Mouse (Mus musculus) hindbrain, embryonic 15.5 days (tissue): ENCODE data around the gene Cnot8. TPM values are rescaled to one million over a fixed set of nuclear protein-coding genes. Genes with fewer than 3 reads are reported as not detected.

Experiments used
- ATAC-seq: fragments of 200-750 bp; cut with Nextera tagmentation; 2 replicates; pipeline ENCODE4 v1.8.0; 2017; ENCODE audit warnings: low read depth, moderate number of reproducible peaks, moderate TSS enrichment; ENCODE audit not compliant: low FRiP score
- H3K27ac ChIP-seq: fragments of 300-500 bp; sonication (generic); replicated peaks from 2 replicates; pipeline ENCODE4 v1.5.1; 2015; ENCODE audit warnings: mild to moderate bottlenecking, inconsistent platforms
- H3K27me3 ChIP-seq: fragments of 300-500 bp; sonication (generic); 2 replicates; pipeline ENCODE4 v1.6.1; 2015; ENCODE audit warnings: control low read depth, inconsistent platforms
- H3K36me3 ChIP-seq: fragments of 300-500 bp; sonication (generic); 2 replicates; pipeline ENCODE4 v1.6.1; 2015; ENCODE audit warnings: control low read depth, inconsistent platforms
- H3K4me1 ChIP-seq: fragments of 300-500 bp; sonication (generic); replicated peaks from 2 replicates; pipeline ENCODE4 v1.6.1; 2015; ENCODE audit warnings: control low read depth, inconsistent platforms
- H3K4me2 ChIP-seq: fragments of 300-500 bp; sonication (generic); 2 replicates; pipeline ENCODE4 v1.6.1; 2015; ENCODE audit warnings: moderate library complexity, mild to moderate bottlenecking, inconsistent platforms
- H3K4me3 ChIP-seq: fragments of 300-500 bp; sonication (generic); 2 replicates; pipeline ENCODE4 v1.5.1; 2015; ENCODE audit warnings: mild to moderate bottlenecking, inconsistent platforms
- H3K9ac ChIP-seq: fragments of 300-500 bp; sonication (generic); 2 replicates; pipeline ENCODE4 v1.6.1; 2015; ENCODE audit warnings: inconsistent platforms
- H3K9me3 ChIP-seq: fragments of 300-500 bp; sonication (generic); 2 replicates; pipeline ENCODE4 v1.6.1; 2016; ENCODE audit warnings: control low read depth, inconsistent platforms
- WGBS: fragments of 180-500 bp; shearing (Covaris S2); methylation state at CpG from one replicate; pipeline ENCODE4 v1.1.7; 2015; 5-methylcytosine and 5-hydroxymethylcytosine counted together
- polyA plus RNA-seq: library from polyadenylated mRNA; unstranded; fragments of >200 nt; fragmentation: Nextera tagmentation; extraction: Ambion mirVana; gene quantifications from 2 replicates; pipeline ENCODE4 v1.2.1, GENCODE M21; 2015

Cnot8 gene
- polyA plus RNA-seq, 1 experiment from 2014 or later = 103 TPM

GRCm38 (mm10) chr11:58107009-58107408, 3.1 kb downstream of the Cnot8 start:
- WGBS = 49% methylated on average over 3 of the region's 3 CpGs
- H3K9me3 ChIP-seq = no peaks in the 10 kb centered on the region
- H3K27ac ChIP-seq = no peak overlapping the region
- H3K4me3 ChIP-seq = no peak overlapping the region
- H3K27me3 ChIP-seq = no peaks in the 10 kb centered on the region
- H3K9ac ChIP-seq = no peak overlapping the region
- H3K36me3 ChIP-seq = peaks cover 23% of the 10 kb centered on the region
- peaks cover 36% of the 10 kb centered on the region for H3K4me1 ChIP-seq
- ATAC-seq = no peak
- no peak overlapping the region for H3K4me2 ChIP-seq

GRCm38 (mm10) chr11:58107664-58108337, 3.8 kb downstream of the Cnot8 start:
- H3K4me2 ChIP-seq = no peak overlapping the region
- 94% methylated on average over 4 of the region's 4 CpGs for WGBS
- H3K9ac ChIP-seq = no peak overlapping the region

GRCm38 (mm10) chr11:58116560-58116959, 12.6 kb downstream of the Cnot8 start:
- H3K36me3 ChIP-seq = peaks cover 74% of the 10 kb centered on the region

More at GRCm38 (mm10) chr11:58107664-58108337, 3.8 kb downstream of the Cnot8 start:
- no peaks in the 10 kb centered on the region for H3K9me3 ChIP-seq
- H3K4me3 ChIP-seq = no peak overlapping the region
- H3K27ac ChIP-seq = no peak overlapping the region
- no peak for ATAC-seq
- H3K27me3 ChIP-seq = no peaks in the 10 kb centered on the region
- peaks cover 26% of the 10 kb centered on the region for H3K36me3 ChIP-seq
- peaks cover 35% of the 10 kb centered on the region for H3K4me1 ChIP-seq

GRCm38 (mm10) chr11:58117044-58117652, 13.2 kb downstream of the Cnot8 start:
- peaks cover 74% of the 10 kb centered on the region for H3K36me3 ChIP-seq
- H3K4me3 ChIP-seq = no peak overlapping the region
- no peaks in the 10 kb centered on the region for H3K9me3 ChIP-seq
- 85% methylated on average over 10 of the region's 10 CpGs for WGBS
- no peak overlapping the region for H3K4me2 ChIP-seq
- no peak overlapping the region for H3K9ac ChIP-seq
- no peak overlapping the region for H3K27ac ChIP-seq
- H3K27me3 ChIP-seq = no peaks in the 10 kb centered on the region
- peak; percentile 74 for ATAC-seq
- no peaks in the 10 kb centered on the region for H3K4me1 ChIP-seq

More at GRCm38 (mm10) chr11:58116560-58116959, 12.6 kb downstream of the Cnot8 start:
- no peak for ATAC-seq
- Histone ChIP-seq H3K4me1 (no peaks in the 10 kb centered on the region), H3K27ac (no peak overlapping the region), H3K9me3 (no peaks in the 10 kb centered on the region), H3K4me2 (no peak overlapping the region), H3K27me3 (no peaks in the 10 kb centered on the region), H3K9ac (no peak overlapping the region), H3K4me3 (no peak overlapping the region)
- 86% methylated on average over 1 of the region's 1 CpGs for WGBS

DNA sequence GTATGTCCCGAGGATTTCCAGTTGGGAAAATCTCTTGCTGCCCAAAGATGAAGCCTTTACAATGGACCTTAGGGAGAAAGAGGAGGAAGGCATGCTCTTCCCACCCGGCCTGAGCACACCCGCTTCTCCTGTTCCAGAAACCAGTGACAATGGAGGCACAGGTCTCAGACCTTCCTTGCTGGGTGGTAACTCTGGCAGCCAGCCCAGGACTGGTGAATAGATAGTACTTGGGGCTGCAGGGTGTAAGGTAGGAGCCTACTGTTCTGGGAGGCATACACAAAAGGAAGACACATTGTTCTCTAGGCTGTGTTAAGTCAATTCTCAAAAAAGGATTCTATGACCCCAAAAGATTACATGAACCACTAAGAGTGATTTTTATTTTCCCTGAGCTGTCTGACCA, 16.7 kb downstream of the Cnot8 start:
- 85% methylated on average over 3 of the region's 3 CpGs for WGBS
- H3K27me3 ChIP-seq = no peaks in the 10 kb centered on the region

DNA sequence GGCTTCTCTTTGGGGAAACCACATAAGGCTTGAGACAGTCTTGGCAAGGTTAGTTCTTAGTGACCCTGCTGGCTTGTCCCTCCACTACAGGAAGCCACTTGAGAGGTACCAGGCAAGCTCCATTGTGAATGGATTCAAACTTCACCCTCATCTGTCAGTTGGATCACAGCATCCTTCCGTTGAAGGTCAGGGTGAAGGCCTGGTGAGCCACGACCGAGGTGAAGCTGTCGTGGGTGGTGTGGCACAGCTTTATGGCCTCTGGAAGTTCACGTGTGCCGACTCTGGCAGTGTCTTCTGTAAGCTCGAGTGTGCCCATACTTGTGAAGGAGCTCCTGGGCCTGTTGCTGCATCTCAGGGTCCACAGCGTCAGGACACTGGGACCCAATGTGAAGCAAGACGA, 17.4 kb downstream of the Cnot8 start:
- no peak overlapping the region for H3K9ac ChIP-seq
- peaks cover 65% of the 10 kb centered on the region for H3K36me3 ChIP-seq
- H3K4me1 ChIP-seq = no peaks in the 10 kb centered on the region
- no peak for ATAC-seq
- no peak overlapping the region for H3K4me3 ChIP-seq
- no peaks in the 10 kb centered on the region for H3K9me3 ChIP-seq
- no peak overlapping the region for H3K4me2 ChIP-seq
- H3K27me3 ChIP-seq = no peaks in the 10 kb centered on the region
- 89% methylated on average over 9 of the region's 9 CpGs for WGBS
- no peak overlapping the region for H3K27ac ChIP-seq

More for the DNA sequence above, 16.7 kb downstream of the Cnot8 start:
- H3K4me1 ChIP-seq = no peaks in the 10 kb centered on the region
- no peak for ATAC-seq
- H3K9me3 ChIP-seq = no peaks in the 10 kb centered on the region
- H3K4me2 ChIP-seq = no peak overlapping the region
- H3K27ac ChIP-seq = no peak overlapping the region
- no peak overlapping the region for H3K9ac ChIP-seq
- no peak overlapping the region for H3K4me3 ChIP-seq
- H3K36me3 ChIP-seq = peaks cover 69% of the 10 kb centered on the region

DNA sequence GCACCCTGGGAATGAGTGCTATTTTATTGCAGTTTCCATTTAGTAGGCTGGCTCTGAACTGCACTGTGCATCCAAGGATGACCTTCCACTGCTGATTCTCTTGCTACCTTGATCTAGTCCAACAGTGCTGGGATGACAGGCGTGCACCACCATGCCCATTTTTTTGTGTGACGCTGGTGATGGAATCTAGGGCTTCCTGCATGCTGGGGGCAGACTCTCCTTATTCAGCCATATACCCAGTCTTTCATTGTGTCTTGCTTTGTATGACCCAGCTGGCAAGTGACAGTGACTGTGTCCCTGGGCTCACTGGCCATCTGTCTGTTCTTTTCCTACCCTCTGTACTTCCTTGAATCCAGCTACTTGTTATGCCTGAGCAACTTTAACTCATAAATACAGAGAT, 19.8 kb downstream of the Cnot8 start:
- Histone ChIP-seq H3K9me3 (no peaks in the 10 kb centered on the region), H3K9ac (no peak overlapping the region), H3K4me1 (no peaks in the 10 kb centered on the region), H3K27me3 (no peaks in the 10 kb centered on the region), H3K4me3 (no peak overlapping the region), H3K4me2 (no peak overlapping the region), H3K27ac (no peak overlapping the region), H3K36me3 (peaks cover 73% of the 10 kb centered on the region)
- ATAC-seq = no peak
- WGBS = 93% methylated on average over 2 of the region's 2 CpGs

GRCm38 (mm10) chr11:58125021-58125420, 21.1 kb downstream of the Cnot8 start:
- H3K9ac ChIP-seq = no peak overlapping the region
- whole genome bisulfite sequencing = 73% methylated on average over 11 of the region's 11 CpGs
- no peak overlapping the region for H3K27ac ChIP-seq
- ATAC-seq = no peak
- H3K9me3 ChIP-seq = no peaks in the 10 kb centered on the region
- H3K4me3 ChIP-seq = no peak overlapping the region
- no peak overlapping the region for H3K4me2 ChIP-seq
- no peaks in the 10 kb centered on the region for H3K4me1 ChIP-seq
- H3K27me3 ChIP-seq = no peaks in the 10 kb centered on the region
- H3K36me3 ChIP-seq = peaks cover 78% of the 10 kb centered on the region

DNA sequence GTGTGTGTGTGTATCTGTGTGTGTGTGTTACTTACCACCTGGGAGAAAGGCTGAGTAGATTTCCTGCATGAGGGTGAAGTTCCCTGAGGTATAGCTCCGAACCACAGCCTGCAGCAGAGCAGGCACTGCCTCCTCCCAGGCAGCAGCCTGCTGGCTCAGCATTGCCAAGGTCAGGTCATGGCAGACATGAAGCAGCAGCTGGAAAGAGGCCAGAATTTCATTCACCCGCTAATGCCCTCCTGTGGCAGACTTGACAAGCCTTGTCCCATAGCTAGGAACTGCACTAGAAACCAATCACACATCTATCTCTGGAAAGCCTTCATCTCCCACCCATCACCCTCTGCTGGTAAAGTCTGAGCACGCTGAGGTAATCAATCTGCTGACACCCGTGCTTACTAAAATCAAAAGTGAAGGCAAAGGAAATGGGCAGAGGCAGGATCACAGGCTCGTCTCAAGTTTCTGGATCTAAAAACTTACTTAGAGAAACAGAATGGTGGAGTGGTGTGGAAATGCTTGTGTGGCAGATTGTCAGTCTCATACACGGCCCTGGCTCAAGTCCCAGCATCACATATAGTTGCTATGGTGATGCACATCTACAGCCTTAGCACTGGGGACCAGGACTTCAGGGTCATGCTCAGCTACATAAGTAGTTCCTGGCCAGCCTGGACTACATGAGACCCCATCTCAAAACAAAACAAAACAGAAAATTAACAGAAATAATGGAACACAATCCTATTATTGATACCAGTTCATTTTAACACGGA, 22.6 kb downstream of the Cnot8 start:
- Histone ChIP-seq H3K9me3 (no peaks in the 10 kb centered on the region), H3K36me3 (peaks cover 76% of the 10 kb centered on the region), H3K4me1 (no peaks in the 10 kb centered on the region), H3K27ac (no peak overlapping the region), H3K4me2 (no peak overlapping the region), H3K9ac (no peak overlapping the region), H3K27me3 (no peaks in the 10 kb centered on the region), H3K4me3 (no peak overlapping the region)
- 65% methylated on average over 7 of the region's 7 CpGs for WGBS
- ATAC-seq = no peak

GRCm38 (mm10) chr11:58127544-58127943, 23.6 kb downstream of the Cnot8 start:
- no peaks in the 10 kb centered on the region for H3K27me3 ChIP-seq
- no peak for ATAC-seq
- WGBS = 88% methylated on average over 2 of the region's 2 CpGs
- H3K9me3 ChIP-seq = no peaks in the 10 kb centered on the region
- no peaks in the 10 kb centered on the region for H3K4me1 ChIP-seq
- no peak overlapping the region for H3K4me2 ChIP-seq
- H3K36me3 ChIP-seq = peaks cover 81% of the 10 kb centered on the region
- no peak overlapping the region for H3K27ac ChIP-seq
- H3K9ac ChIP-seq = no peak overlapping the region
- H3K4me3 ChIP-seq = no peak overlapping the region

DNA sequence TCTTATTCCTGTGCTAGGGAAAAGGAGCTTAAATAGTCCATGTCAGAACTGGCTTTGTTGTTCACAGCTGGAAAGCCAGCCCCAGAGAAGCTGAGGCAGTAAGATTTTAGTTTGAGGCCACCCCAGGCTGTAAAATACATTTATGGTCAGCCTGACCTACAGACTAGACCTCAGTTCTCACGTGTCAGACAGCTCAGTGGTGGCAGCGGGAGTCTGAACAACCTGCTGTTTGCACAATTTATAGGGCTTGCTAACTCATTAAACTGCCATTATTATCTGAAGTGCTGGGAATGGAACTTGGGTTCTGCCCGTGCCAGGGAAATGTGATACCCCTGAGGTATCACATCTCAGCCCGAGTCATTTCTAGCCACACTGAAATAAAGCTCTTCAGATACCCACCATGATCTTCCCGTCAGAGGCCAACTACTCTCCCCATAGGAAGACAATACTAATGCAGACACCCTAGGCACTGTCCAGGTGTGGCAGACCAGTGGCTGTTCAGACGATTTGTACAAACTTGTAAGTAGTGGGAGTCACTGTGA, 25.4 kb downstream of the Cnot8 start:
- H3K27me3 ChIP-seq = no peaks in the 10 kb centered on the region
- H3K9me3 ChIP-seq = no peaks in the 10 kb centered on the region
- peaks cover 78% of the 10 kb centered on the region for H3K36me3 ChIP-seq
- H3K9ac ChIP-seq = no peak overlapping the region
- H3K4me2 ChIP-seq = no peak overlapping the region
- no peak for ATAC-seq
- no peaks in the 10 kb centered on the region for H3K4me1 ChIP-seq
- WGBS = 87% methylated on average over 6 of the region's 6 CpGs
- H3K27ac ChIP-seq = no peak overlapping the region
- no peak overlapping the region for H3K4me3 ChIP-seq

DNA sequence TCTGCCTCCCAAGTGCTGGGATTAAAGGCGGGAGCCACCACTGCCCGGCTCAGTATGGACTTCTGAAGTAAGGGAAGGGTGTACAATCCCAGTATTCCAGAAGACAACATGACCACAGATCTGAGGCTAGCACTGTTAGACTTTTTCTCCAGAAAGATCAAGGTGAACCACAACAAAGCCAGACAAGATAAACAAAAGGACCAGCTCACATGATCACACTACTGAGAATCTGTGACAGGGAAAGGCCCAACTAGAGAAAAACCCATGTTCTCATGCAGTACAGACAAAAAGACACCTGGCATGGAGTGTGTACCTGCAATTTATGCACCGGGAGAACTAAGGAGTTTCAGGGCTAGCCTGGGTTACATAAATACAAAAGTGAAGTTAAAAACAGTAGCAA, 28.1 kb downstream of the Cnot8 start:
- no peak overlapping the region for H3K4me2 ChIP-seq
- H3K9me3 ChIP-seq = no peaks in the 10 kb centered on the region
- no peak overlapping the region for H3K9ac ChIP-seq
- ATAC-seq = no peak
- no peak overlapping the region for H3K27ac ChIP-seq
- WGBS = 96% methylated on average over 3 of the region's 3 CpGs
- no peaks in the 10 kb centered on the region for H3K4me1 ChIP-seq
- H3K36me3 ChIP-seq = peaks cover 88% of the 10 kb centered on the region
- no peaks in the 10 kb centered on the region for H3K27me3 ChIP-seq
- H3K4me3 ChIP-seq = no peak overlapping the region
